Mouse (Mus musculus): Measurements from ENCODE around the gene 2610021A01Rik.
"Not testable (repeated sequence)": the region's sequence is repeated elsewhere in the genome, so short reads cannot be mapped to it uniquely, and the experiment has no call there.

GRCm38 (mm10) chr7:41674326-41674725 is 75.3 kb downstream of the 2610021A01Rik start:
- not testable (repeated sequence) for TF ChIP-seq SIN3A (IDR thresholded peaks at IDR 0.05; ENCODE audit: low read length); HCFC1 (IDR thresholded peaks at IDR 0.05; ENCODE audit: low read depth, low read length); POLR2A (IDR thresholded peaks at IDR 0.05; ENCODE audit: low read depth, low read length); CTCF (conservative IDR thresholded peaks at IDR 0.05 in 1 of 2, IDR thresholded peaks at IDR 0.05 in 1 of 2; ENCODE audit: low read depth in 2 of 2, low read length in 2 of 2); CHD1 (IDR thresholded peaks at IDR 0.05; ENCODE audit: low read depth, low read length)

Data from CH12.LX (cell line).